Mouse (Mus musculus): ENCODE data around the gene Klrb1a.
A peak's percentile ranks its signal among the peaks of the same experiment; 100 is the strongest.

Klrb1a gene

GRCm38 (mm10) chr6:128602026-128602425, 21.3 kb downstream of the Klrb1a start:
- DNase-seq (ENCODE audit: low spot score): no peak

- no peak for DNase-seq (ENCODE audit: low spot score)
Measured at GRCm38 (mm10) chr6:128599555-128599954, 23.8 kb downstream of the Klrb1a start.

GRCm38 (mm10) chr6:128598256-128599047, 24.9 kb downstream of the Klrb1a start:
- no peak for DNase-seq (ENCODE audit: low spot score)

- peak; percentile 90 for DNase-seq (ENCODE audit: low spot score)
Measured at GRCm38 (mm10) chr6:128597121-128597522, 26.2 kb downstream of the Klrb1a start.

- DNase-seq (ENCODE audit: low spot score): no peak
Measured at GRCm38 (mm10) chr6:128594651-128595050, 28.7 kb downstream of the Klrb1a start.

GRCm38 (mm10) chr6:128589426-128589825, 33.9 kb downstream of the Klrb1a start:
- DNase-seq (ENCODE audit: low spot score): no peak

- no peak for DNase-seq (ENCODE audit: low spot score)
Measured at GRCm38 (mm10) chr6:128587619-128588018, 35.7 kb downstream of the Klrb1a start.

GRCm38 (mm10) chr6:128585642-128586245, 37.6 kb downstream of the Klrb1a start:
- no peak for DNase-seq (ENCODE audit: low spot score)

- DNase-seq (ENCODE audit: low spot score): no peak
Measured at GRCm38 (mm10) chr6:128584070-128584660, 39.2 kb downstream of the Klrb1a start.

- DNase-seq (ENCODE audit: low spot score): no peak
Measured at GRCm38 (mm10) chr6:128581508-128581907, 41.8 kb downstream of the Klrb1a start, which contains the start of gene A2ml1. Gene A2ml1, minus strand, starts transcription at chr6:128581608.

- DNase-seq (ENCODE audit: low spot score): no peak
Measured at GRCm38 (mm10) chr6:128577301-128577700, 46.0 kb downstream of the Klrb1a start.

- DNase-seq (ENCODE audit: low spot score): no peak
Measured at GRCm38 (mm10) chr6:128566589-128566988, 56.7 kb downstream of the Klrb1a start.

Data from lung, postnatal 25 days (tissue).